Mouse (Mus musculus) MEL (cell line): ENCODE results near the gene Tmem26. TPM values are rescaled to one million over a fixed set of nuclear protein-coding genes. Genes with fewer than 3 reads are reported as not detected.

ENCODE experiments used
- DNase-seq: peaks from one replicate; pipeline ENCODE4 v3.0.0; 2011; ENCODE audit warnings: low read depth, low spot score
- H3K27ac ChIP-seq: 2 replicates; pipeline ENCODE4 v1.5.1; 2012; ENCODE audit warnings: low read depth, mild to moderate bottlenecking, control low read depth, low read length, moderate library complexity; ENCODE audit not compliant: control insufficient read depth
- H3K27me3 ChIP-seq, 2 experiments: fragments of 150-350 bp in 1 of 2; sonication (generic) in 1 of 2; 2 replicates each; pipeline ENCODE4 v1.6.1; 2012; ENCODE audit warnings: low read length in 2 of 2, mild to moderate bottlenecking in 2 of 2, improper control_type of control experiment in 1 of 2, moderate library complexity in 1 of 2; ENCODE audit not compliant: insufficient read depth in 2 of 2, control insufficient read depth in 1 of 2
- H3K36me3 ChIP-seq, 2 experiments: 2 replicates each; pipeline ENCODE4 v1.6.1; 2012 to 2014; ENCODE audit warnings: low read length in 2 of 2, improper control_type of control experiment in 1 of 2, inconsistent platforms in 1 of 2, mild to moderate bottlenecking in 1 of 2; ENCODE audit not compliant: insufficient read depth in 2 of 2, control insufficient read depth in 1 of 2
- H3K4me1 ChIP-seq, 2 experiments: fragments of 150-350 bp in 1 of 2; sonication (generic) in 1 of 2; 2 replicates each; pipeline ENCODE4 v1.6.1; 2012; ENCODE audit warnings: low read length in 2 of 2, improper control_type of control experiment in 1 of 2, mild to moderate bottlenecking in 1 of 2; ENCODE audit not compliant: insufficient read depth in 2 of 2, control insufficient read depth in 1 of 2
- H3K4me3 ChIP-seq, 2 experiments: fragments of 150-350 bp in 1 of 2; sonication (generic) in 1 of 2; 2 replicates each; pipeline ENCODE4 v1.5.1; 2012; ENCODE audit warnings: low read depth in 2 of 2, low read length in 2 of 2, mild to moderate bottlenecking in 2 of 2, moderate library complexity in 2 of 2, control low read depth in 1 of 2, improper control_type of control experiment in 1 of 2; ENCODE audit not compliant: control insufficient read depth in 1 of 2, insufficient read depth in 1 of 2
- H3K79me2 ChIP-seq: 2 replicates; pipeline ENCODE4 v1.6.1; 2012; ENCODE audit warnings: mild to moderate bottlenecking, low read length, moderate library complexity; ENCODE audit not compliant: control insufficient read depth, poor library complexity, insufficient read depth
- H3K9ac ChIP-seq: 2 replicates; pipeline ENCODE4 v1.6.1; 2012; ENCODE audit warnings: low read depth, mild to moderate bottlenecking, control low read depth, low read length, moderate library complexity; ENCODE audit not compliant: control insufficient read depth, poor library complexity, severe bottlenecking
- H3K9me3 ChIP-seq: fragments of 150-350 bp; sonication (generic); replicated peaks from 2 replicates; pipeline ENCODE4 v1.6.1; 2012; ENCODE audit warnings: mild to moderate bottlenecking, low read length, improper control_type of control experiment, moderate library complexity; ENCODE audit not compliant: insufficient read depth
- BHLHE40 ChIP-seq: IDR thresholded peaks from 2 replicates; pipeline ENCODE4 v1.6.1; 2012; ENCODE audit warnings: low read depth, mild to moderate bottlenecking, inconsistent platforms, low read length, improper control_type of control experiment, borderline replicate concordance
- CHD1 ChIP-seq: IDR thresholded peaks from 2 replicates; pipeline ENCODE4 v1.6.1; 2012; ENCODE audit warnings: low read depth, mild to moderate bottlenecking, inconsistent platforms, low read length, improper control_type of control experiment
- ETS1 ChIP-seq: IDR thresholded peaks from 2 replicates; pipeline ENCODE4 v1.6.1; 2012; ENCODE audit warnings: low read depth, mild to moderate bottlenecking, inconsistent platforms, low read length, improper control_type of control experiment, moderate library complexity
- GABPA ChIP-seq: IDR thresholded peaks from 2 replicates; pipeline ENCODE4 v1.6.1; 2012; ENCODE audit warnings: low read depth, mild to moderate bottlenecking, inconsistent platforms, low read length, improper control_type of control experiment, moderate library complexity
- JUND ChIP-seq: IDR thresholded peaks from 2 replicates; pipeline ENCODE4 v1.6.1; 2011; ENCODE audit warnings: low read depth, mild to moderate bottlenecking, improper control_type of control experiment, low read length
- KAT2A ChIP-seq: conservative IDR thresholded peaks from 2 replicates; pipeline ENCODE4 v1.6.1; 2012; ENCODE audit warnings: low read depth, low read length, improper control_type of control experiment, inconsistent platforms
- MAFK ChIP-seq: IDR thresholded peaks from 2 replicates; pipeline ENCODE4 v1.6.1; 2011; ENCODE audit warnings: low read depth, mild to moderate bottlenecking, low read length, improper control_type of control experiment, borderline replicate concordance
- MEF2A ChIP-seq: IDR thresholded peaks from 2 replicates; pipeline ENCODE4 v1.6.1; 2014; ENCODE audit warnings: low read depth, mild to moderate bottlenecking, inconsistent platforms, low read length, improper control_type of control experiment; ENCODE audit not compliant: poor library complexity, insufficient replicate concordance, severe bottlenecking; ENCODE audit errors: extremely low read depth
- MXI1 ChIP-seq: IDR thresholded peaks from 2 replicates; pipeline ENCODE4 v1.6.1; 2011; ENCODE audit warnings: mild to moderate bottlenecking, low read depth, low read length, improper control_type of control experiment
- MYB ChIP-seq: IDR thresholded peaks from 2 replicates; pipeline ENCODE4 v1.6.1; 2011; ENCODE audit warnings: mild to moderate bottlenecking, low read depth, low read length, improper control_type of control experiment
- MYC ChIP-seq: IDR thresholded peaks from 2 replicates; pipeline ENCODE4 v1.6.1; 2011; ENCODE audit warnings: low read depth, mild to moderate bottlenecking, low read length, improper control_type of control experiment, moderate library complexity
- TAL1 ChIP-seq: IDR thresholded peaks from 2 replicates; pipeline ENCODE4 v1.6.1; 2012; ENCODE audit warnings: mild to moderate bottlenecking, inconsistent platforms, low read length, moderate library complexity, mixed read lengths
- TBP ChIP-seq: IDR thresholded peaks from 2 replicates; pipeline ENCODE4 v1.8.0; 2011; ENCODE audit warnings: low read depth, low read length, improper control_type of control experiment
- UBTF ChIP-seq: IDR thresholded peaks from 2 replicates; pipeline ENCODE4 v1.6.1; 2012; ENCODE audit warnings: low read depth, mild to moderate bottlenecking, inconsistent platforms, low read length, improper control_type of control experiment, moderate library complexity, borderline replicate concordance; ENCODE audit not compliant: insufficient read depth
- ZMIZ1 ChIP-seq: IDR thresholded peaks from 2 replicates; pipeline ENCODE4 v1.6.1; 2012; ENCODE audit warnings: low read depth, mild to moderate bottlenecking, inconsistent platforms, low read length, improper control_type of control experiment, moderate library complexity
- ZNF384 ChIP-seq: IDR thresholded peaks from 2 replicates; pipeline ENCODE4 v1.6.1; 2012; ENCODE audit warnings: low read depth, mild to moderate bottlenecking, inconsistent platforms, low read length, improper control_type of control experiment
- polyA plus RNA-seq, 2 experiments: library from polyadenylated mRNA; stranded (reverse) in 1 of 2; unstranded in 1 of 2; fragments of >175 nt in 1 of 2; fragments of >200 nt in 1 of 2; gene quantifications; 2 replicates each; pipeline versions ENCODE4 v1.2.1 to v1.2.4; 2012; ENCODE audit warnings: low replicate concordance in 2 of 2, low read depth in 1 of 2; ENCODE audit not compliant: insufficient read length in 2 of 2, insufficient read depth in 1 of 2, missing spikeins in 1 of 2
- total RNA-seq: library from RNA; depleted of rRNA; stranded (reverse); fragments of 300-350 nt; gene quantifications from 2 replicates; pipeline ENCODE4 v1.2.3, GENCODE M21; 2012

Gene Tmem26
- total and polyA plus RNA-seq, 3 experiments = not detected

DNA sequence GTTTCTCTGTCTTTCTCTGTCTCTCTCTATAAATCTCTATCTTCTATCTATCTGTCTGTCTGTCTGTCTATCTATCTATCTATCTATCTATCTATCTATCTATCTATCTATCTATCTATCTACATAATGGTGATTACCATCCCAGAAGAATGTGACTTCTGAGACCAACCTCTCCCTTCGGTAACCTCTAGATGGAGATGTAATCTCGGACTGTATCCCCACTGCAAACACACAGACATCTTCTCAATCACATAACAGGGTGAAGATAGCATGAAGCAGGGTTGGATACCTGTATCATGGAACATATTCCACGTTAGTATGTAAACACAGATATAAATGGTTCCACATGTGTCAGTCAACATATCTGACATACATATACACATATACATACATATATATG lies 5.1 kb upstream of the Tmem26 start:
- Histone ChIP-seq H3K27me3 (no peaks in the 10 kb centered on the region), H3K9ac (no peak overlapping the region), H3K4me3 (no peak overlapping the region), H3K79me2 (no peaks in the 10 kb centered on the region), H3K4me1 (no peaks in the 10 kb centered on the region), H3K9me3 (no peaks in the 10 kb centered on the region), H3K27ac (no peak overlapping the region), H3K36me3 (no peaks in the 10 kb centered on the region)
- TF ChIP-seq ZNF384 (no peak), MAFK (no peak), UBTF (no peak), MEF2A (no peak), GABPA (no peak), JUND (no peak)
- no peak for DNase-seq

GRCm38 (mm10) chr10:68720887-68721400 lies 2.5 kb upstream of the Tmem26 start:
- H3K36me3 ChIP-seq = no peaks in the 10 kb centered on the region
- H3K27me3 ChIP-seq = no peaks in the 10 kb centered on the region
- H3K4me3 ChIP-seq = no peak overlapping the region
- H3K4me1 ChIP-seq = no peaks in the 10 kb centered on the region
- no peaks in the 10 kb centered on the region for H3K79me2 ChIP-seq
- no peak for DNase-seq
- no peaks in the 10 kb centered on the region for H3K9me3 ChIP-seq
- no peak overlapping the region for H3K27ac ChIP-seq
- no peak overlapping the region for H3K9ac ChIP-seq
- TF ChIP-seq CHD1 (no peak), TAL1 (no peak), MXI1 (no peak), BHLHE40 (no peak), ZMIZ1 (no peak), KAT2A (no peak), TBP (no peak), MYC (no peak), GABPA (no peak), ETS1 (no peak), MYB (no peak)
